Mouse (Mus musculus): ENCODE measurements around the gene Cyba. TPM values are rescaled to one million over a fixed set of nuclear protein-coding genes. Genes with fewer than 3 reads are reported as not detected.

Cyba gene
- polyA plus RNA-seq, 1 experiment from 2014 or later, result 62.2 TPM

DNA sequence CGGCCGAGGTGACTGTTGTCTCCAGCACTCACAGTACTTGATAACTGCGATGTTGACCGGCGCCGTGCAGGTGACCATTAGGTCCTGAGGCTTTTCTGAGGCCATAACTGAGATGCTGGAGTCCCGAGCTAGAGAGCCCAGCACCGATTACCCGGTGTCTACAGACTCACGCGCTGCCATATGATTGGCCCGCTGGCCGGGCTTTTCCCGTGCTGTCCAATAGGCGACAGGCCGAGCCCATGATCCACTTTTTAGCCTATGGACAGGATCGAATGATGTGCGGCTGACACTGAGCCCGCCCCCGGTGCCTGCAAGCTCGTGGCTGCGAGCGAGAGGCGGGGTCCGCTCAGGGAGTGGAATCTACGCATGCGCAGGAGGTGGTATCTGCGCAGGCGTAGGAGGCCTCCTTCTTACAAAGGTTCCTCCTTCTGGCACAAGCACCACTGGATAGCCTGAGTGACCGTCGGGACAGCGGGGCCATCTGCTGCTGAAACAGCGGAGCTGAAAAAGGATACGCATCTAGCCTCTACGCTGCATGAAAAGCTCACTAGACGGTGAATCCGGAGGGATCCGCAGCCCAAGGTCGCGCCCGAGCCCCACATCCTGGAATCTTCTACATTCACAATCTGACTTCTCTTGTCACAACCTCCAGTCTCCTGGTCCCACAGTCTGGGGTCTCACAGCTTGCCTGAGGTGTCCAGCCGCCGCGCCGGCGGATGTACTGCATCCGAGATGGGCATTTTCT, 10.7 kb upstream of the Cyba start, which contains the start of gene Mvd:
Gene Mvd, minus strand, starts transcription at position 161 of the 745 bp plus-strand sequence.
- Histone ChIP-seq H3K27me3 (ENCODE audit: control insufficient read depth, insufficient read depth, low read length) (no peaks in the 10 kb centered on the region), H3K27ac (replicated peaks; ENCODE audit: low read depth, low read length) (peak within 1 kb of the TSS; percentile 79), H3K9me3 (replicated peaks; ENCODE audit: control insufficient read depth, low read length) (no peaks in the 10 kb centered on the region), H3K4me1 (ENCODE audit: control insufficient read depth, insufficient read depth, low read length) (no peaks in the 10 kb centered on the region), H3K4me3 (ENCODE audit: low read depth, low read length) (peak within 1 kb of the TSS; percentile 69), H3K4me2 (ENCODE audit: low read depth, low read length) (peak within 1 kb of the TSS; percentile 93), H3K36me3 (replicated peaks; ENCODE audit: control insufficient read depth, insufficient read depth, low read depth, low read length) (no peaks in the 10 kb centered on the region), H3K9ac (replicated peaks; ENCODE audit: low read length) (peak within 1 kb of the TSS; percentile 87)
- WGBS, result under 1% methylated on average over 47 of the region's 47 CpGs
- DNase-seq (ENCODE audit: low spot score), result peak; percentile 99
- peak; percentile 96 for ATAC-seq (replicated peaks; ENCODE audit: insufficient number of reproducible peaks, low FRiP score, low TSS enrichment, low read depth)

GRCm38 (mm10) chr8:122442781-122443180, 10.1 kb upstream of the Cyba start:
- Histone ChIP-seq H3K4me3 (ENCODE audit: low read depth, low read length) (peak overlapping the region; percentile 69), H3K27me3 (ENCODE audit: control insufficient read depth, insufficient read depth, low read length) (no peaks in the 10 kb centered on the region), H3K9me3 (replicated peaks; ENCODE audit: control insufficient read depth, low read length) (no peaks in the 10 kb centered on the region), H3K9ac (replicated peaks; ENCODE audit: low read length) (peak overlapping the region; percentile 59), H3K36me3 (replicated peaks; ENCODE audit: control insufficient read depth, insufficient read depth, low read depth, low read length) (no peaks in the 10 kb centered on the region), H3K4me2 (ENCODE audit: low read depth, low read length) (peak overlapping the region; percentile 93), H3K27ac (replicated peaks; ENCODE audit: low read depth, low read length) (peak overlapping the region; percentile 61; the same call in 1 of the 2 replicates), H3K4me1 (ENCODE audit: control insufficient read depth, insufficient read depth, low read length) (no peaks in the 10 kb centered on the region)
- DNase-seq (ENCODE audit: low spot score), result no peak
- WGBS, result 2% methylated on average over 12 of the region's 12 CpGs
- ATAC-seq (replicated peaks; ENCODE audit: insufficient number of reproducible peaks, low FRiP score, low TSS enrichment, low read depth), result peak; percentile 8; the same call in 1 of the 2 replicates

DNA sequence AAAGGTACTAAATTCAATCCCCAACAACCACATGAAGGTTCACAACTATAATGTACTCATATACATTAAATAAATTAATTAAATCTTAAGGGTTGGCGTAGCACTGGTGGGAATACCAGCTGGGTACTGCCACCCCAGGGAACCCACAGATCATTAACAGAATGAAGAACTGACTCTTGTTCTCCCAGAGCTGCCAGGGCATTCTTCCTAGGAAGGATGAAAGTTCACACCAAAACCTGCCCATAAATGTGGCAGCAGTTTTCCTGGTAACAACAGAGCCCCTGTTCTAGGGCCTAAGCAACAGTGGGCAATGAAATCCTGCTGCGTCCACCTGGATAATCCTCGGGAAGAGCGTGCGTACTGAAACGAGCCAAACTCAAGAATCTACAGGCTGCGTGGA, 9.6 kb upstream of the Cyba start:
- ATAC-seq (replicated peaks; ENCODE audit: insufficient number of reproducible peaks, low FRiP score, low TSS enrichment, low read depth) (no peak), DNase-seq (ENCODE audit: low spot score) (no peak)
- no peaks in the 10 kb centered on the region for H3K36me3 ChIP-seq (replicated peaks; ENCODE audit: control insufficient read depth, insufficient read depth, low read depth, low read length)
- WGBS, result 32% methylated on average over 7 of the region's 7 CpGs
- H3K4me1 ChIP-seq (ENCODE audit: control insufficient read depth, insufficient read depth, low read length), result no peaks in the 10 kb centered on the region
- no peaks in the 10 kb centered on the region for H3K9me3 ChIP-seq (replicated peaks; ENCODE audit: control insufficient read depth, low read length)
- peak overlapping the region; percentile 69 for H3K4me3 ChIP-seq (ENCODE audit: low read depth, low read length)
- 0 out of 2 replicates have a peak overlapping the region, but pooled peaks have one; percentile 61 for H3K27ac ChIP-seq (replicated peaks; ENCODE audit: low read depth, low read length)
- no peaks in the 10 kb centered on the region for H3K27me3 ChIP-seq (ENCODE audit: control insufficient read depth, insufficient read depth, low read length)
- peak overlapping the region; percentile 93 for H3K4me2 ChIP-seq (ENCODE audit: low read depth, low read length)
- H3K9ac ChIP-seq (replicated peaks; ENCODE audit: low read length), result peak overlapping the region; percentile 59

GRCm38 (mm10) chr8:122441326-122441725, 8.6 kb upstream of the Cyba start:
- WGBS, result 76% methylated on average over 1 of the region's 1 CpGs

DNA sequence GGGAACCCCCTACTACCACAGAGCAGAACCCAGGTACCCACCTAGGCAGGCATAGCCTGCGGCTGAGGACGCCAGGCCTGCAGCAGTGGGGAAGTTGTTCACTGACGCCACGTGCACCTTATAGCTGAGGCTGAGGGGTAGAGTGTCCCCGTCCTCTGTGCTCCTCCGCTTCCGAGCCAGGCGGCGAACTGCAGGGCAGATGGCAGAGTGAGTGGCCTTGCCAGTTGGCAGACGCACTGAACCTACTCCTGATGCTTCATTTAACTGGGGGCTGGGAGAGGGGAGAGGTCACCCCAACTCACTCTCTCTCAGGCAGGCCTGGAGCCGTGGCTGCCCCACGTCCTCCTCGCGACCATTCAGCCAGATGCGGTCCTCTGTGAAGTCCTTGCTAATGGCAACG, 6.6 kb upstream of the Cyba start:
- no peaks in the 10 kb centered on the region for H3K9me3 ChIP-seq (replicated peaks; ENCODE audit: control insufficient read depth, low read length)
- no peaks in the 10 kb centered on the region for H3K27me3 ChIP-seq (ENCODE audit: control insufficient read depth, insufficient read depth, low read length)
- H3K27ac ChIP-seq (replicated peaks; ENCODE audit: low read depth, low read length), result no peak overlapping the region
- no peak overlapping the region for H3K9ac ChIP-seq (replicated peaks; ENCODE audit: low read length)
- no peaks in the 10 kb centered on the region for H3K4me1 ChIP-seq (ENCODE audit: control insufficient read depth, insufficient read depth, low read length)
- DNase-seq (ENCODE audit: low spot score) (no peak), ATAC-seq (replicated peaks; ENCODE audit: insufficient number of reproducible peaks, low FRiP score, low TSS enrichment, low read depth) (no peak)
- no peak overlapping the region for H3K4me2 ChIP-seq (ENCODE audit: low read depth, low read length)
- no peak overlapping the region for H3K4me3 ChIP-seq (ENCODE audit: low read depth, low read length)
- peaks cover 3% of the 10 kb centered on the region for H3K36me3 ChIP-seq (replicated peaks; ENCODE audit: control insufficient read depth, insufficient read depth, low read depth, low read length)
- 92% methylated on average over 16 of the region's 16 CpGs for WGBS

More at GRCm38 (mm10) chr8:122441326-122441725, 8.6 kb upstream of the Cyba start:
- ATAC-seq (replicated peaks; ENCODE audit: insufficient number of reproducible peaks, low FRiP score, low TSS enrichment, low read depth), result no peak
- H3K4me2 ChIP-seq (ENCODE audit: low read depth, low read length), result no peak overlapping the region
- H3K4me1 ChIP-seq (ENCODE audit: control insufficient read depth, insufficient read depth, low read length), result no peaks in the 10 kb centered on the region
- H3K9ac ChIP-seq (replicated peaks; ENCODE audit: low read length), result no peak overlapping the region
- H3K9me3 ChIP-seq (replicated peaks; ENCODE audit: control insufficient read depth, low read length), result no peaks in the 10 kb centered on the region
- no peak for DNase-seq (ENCODE audit: low spot score)
- H3K36me3 ChIP-seq (replicated peaks; ENCODE audit: control insufficient read depth, insufficient read depth, low read depth, low read length), result peaks cover under 1% of the 10 kb centered on the region; the same call in 1 of the 2 replicates
- H3K4me3 ChIP-seq (ENCODE audit: low read depth, low read length), result no peak overlapping the region
- H3K27ac ChIP-seq (replicated peaks; ENCODE audit: low read depth, low read length), result no peak overlapping the region
- H3K27me3 ChIP-seq (ENCODE audit: control insufficient read depth, insufficient read depth, low read length), result no peaks in the 10 kb centered on the region

DNA sequence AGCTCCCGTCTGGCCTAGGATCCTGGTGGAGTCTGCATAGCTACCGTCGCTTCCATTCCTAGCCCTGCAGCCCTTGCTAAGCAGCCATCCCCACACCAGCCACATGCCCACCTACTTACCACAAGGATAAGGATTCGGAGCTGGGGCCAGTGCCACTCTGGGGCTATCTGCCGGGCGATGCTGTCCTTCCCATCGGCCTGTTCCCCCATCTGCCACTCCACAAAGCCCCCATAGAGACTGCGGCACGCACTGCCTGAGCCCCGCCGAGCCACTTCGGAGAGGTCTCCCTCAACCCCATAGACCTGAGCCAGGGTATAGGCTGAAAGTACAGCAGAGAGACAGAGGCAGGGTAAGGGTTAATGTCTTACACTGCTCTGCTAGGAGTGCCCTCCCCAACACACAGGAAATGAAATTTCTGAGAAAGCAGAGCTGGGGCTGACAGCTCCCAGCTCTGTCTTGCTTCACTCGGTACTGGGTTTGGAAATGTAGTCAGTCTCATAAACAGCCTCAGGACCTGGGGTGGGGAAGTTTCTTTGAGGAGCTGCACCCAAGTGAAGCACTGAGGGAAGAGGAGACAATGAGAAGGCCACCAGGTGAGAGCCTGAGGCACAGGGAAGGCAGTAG, 5.1 kb upstream of the Cyba start:
- Histone ChIP-seq H3K9ac (replicated peaks; ENCODE audit: low read length) (no peak overlapping the region), H3K36me3 (replicated peaks; ENCODE audit: control insufficient read depth, insufficient read depth, low read depth, low read length) (peaks cover 3% of the 10 kb centered on the region), H3K4me1 (ENCODE audit: control insufficient read depth, insufficient read depth, low read length) (no peaks in the 10 kb centered on the region), H3K27me3 (ENCODE audit: control insufficient read depth, insufficient read depth, low read length) (no peaks in the 10 kb centered on the region), H3K27ac (replicated peaks; ENCODE audit: low read depth, low read length) (no peak overlapping the region), H3K9me3 (replicated peaks; ENCODE audit: control insufficient read depth, low read length) (no peaks in the 10 kb centered on the region), H3K4me2 (ENCODE audit: low read depth, low read length) (no peak overlapping the region), H3K4me3 (ENCODE audit: low read depth, low read length) (no peak overlapping the region)
- ATAC-seq (replicated peaks; ENCODE audit: insufficient number of reproducible peaks, low FRiP score, low TSS enrichment, low read depth), result no peak
- DNase-seq (ENCODE audit: low spot score), result no peak
- WGBS, result 90% methylated on average over 13 of the region's 13 CpGs

DNA sequence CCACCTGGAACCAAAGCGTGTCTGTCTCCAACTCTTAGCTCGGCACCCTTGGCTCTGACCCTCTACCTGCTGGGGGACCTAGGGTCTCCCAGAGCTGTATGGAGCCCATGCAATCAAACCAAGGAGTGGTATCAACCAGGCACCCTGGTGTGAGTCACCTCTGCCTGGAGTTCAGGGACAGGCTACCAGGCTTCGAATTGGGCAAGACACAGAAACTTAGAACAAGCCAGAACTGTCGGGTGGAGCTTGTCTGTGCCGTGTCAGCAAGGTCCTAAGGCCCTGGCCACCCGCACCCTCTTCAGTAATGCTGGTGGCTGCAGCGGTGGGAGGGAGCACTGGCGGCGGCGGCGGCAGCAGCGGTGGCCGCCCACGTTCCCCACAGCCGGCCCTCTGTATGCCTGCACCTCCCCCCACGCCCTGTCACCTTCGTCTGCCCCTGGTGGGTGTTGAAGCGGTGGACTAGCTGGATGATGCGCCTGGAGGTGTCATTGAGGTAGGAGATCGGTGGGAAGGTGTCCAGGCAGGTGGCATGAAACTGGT, 3.9 kb upstream of the Cyba start:
- DNase-seq (ENCODE audit: low spot score) (no peak), ATAC-seq (replicated peaks; ENCODE audit: insufficient number of reproducible peaks, low FRiP score, low TSS enrichment, low read depth) (no peak)
- Histone ChIP-seq H3K4me2 (ENCODE audit: low read depth, low read length) (no peak overlapping the region), H3K4me3 (ENCODE audit: low read depth, low read length) (no peak overlapping the region), H3K27ac (replicated peaks; ENCODE audit: low read depth, low read length) (no peak overlapping the region), H3K27me3 (ENCODE audit: control insufficient read depth, insufficient read depth, low read length) (no peaks in the 10 kb centered on the region), H3K9me3 (replicated peaks; ENCODE audit: control insufficient read depth, low read length) (no peaks in the 10 kb centered on the region), H3K9ac (replicated peaks; ENCODE audit: low read length) (no peak overlapping the region), H3K4me1 (ENCODE audit: control insufficient read depth, insufficient read depth, low read length) (no peaks in the 10 kb centered on the region; the same call in 1 of the 2 replicates), H3K36me3 (replicated peaks; ENCODE audit: control insufficient read depth, insufficient read depth, low read depth, low read length) (peaks cover 3% of the 10 kb centered on the region)
- 86% methylated on average over 20 of the region's 20 CpGs for WGBS

GRCm38 (mm10) chr8:122436146-122436545, 3.4 kb upstream of the Cyba start:
- Histone ChIP-seq H3K4me1 (ENCODE audit: control insufficient read depth, insufficient read depth, low read length) (no peaks in the 10 kb centered on the region; the same call in 1 of the 2 replicates), H3K9me3 (replicated peaks; ENCODE audit: control insufficient read depth, low read length) (no peaks in the 10 kb centered on the region), H3K9ac (replicated peaks; ENCODE audit: low read length) (no peak overlapping the region), H3K4me3 (ENCODE audit: low read depth, low read length) (no peak overlapping the region), H3K27me3 (ENCODE audit: control insufficient read depth, insufficient read depth, low read length) (no peaks in the 10 kb centered on the region), H3K4me2 (ENCODE audit: low read depth, low read length) (no peak overlapping the region), H3K27ac (replicated peaks; ENCODE audit: low read depth, low read length) (no peak overlapping the region), H3K36me3 (replicated peaks; ENCODE audit: control insufficient read depth, insufficient read depth, low read depth, low read length) (peaks cover 3% of the 10 kb centered on the region)
- 96% methylated on average over 9 of the region's 9 CpGs for WGBS
- ATAC-seq (replicated peaks; ENCODE audit: insufficient number of reproducible peaks, low FRiP score, low TSS enrichment, low read depth) (no peak), DNase-seq (ENCODE audit: low spot score) (no peak)
